Mouse (Mus musculus) MEL-GATA-1-ER (cell line): ENCODE measurements around the gene Ptger1.

ENCODE experiments used
- DNase-seq: peaks from one replicate; pipeline ENCODE4 v3.0.0-alpha.2; 2012; ENCODE audit warnings: low read depth; ENCODE audit errors: extremely low read depth

The Ptger1 gene

GRCm38 (mm10) chr8:83695351-83696106, 29.1 kb downstream of the Ptger1 start:
- DNase-seq: no peak

- no peak for DNase-seq
Measured at GRCm38 (mm10) chr8:83697374-83698220, 31.1 kb downstream of the Ptger1 start.

GRCm38 (mm10) chr8:83698291-83698660, 31.8 kb downstream of the Ptger1 start:
- DNase-seq: peak; percentile 72

- no peak for DNase-seq
Measured at GRCm38 (mm10) chr8:83698661-83699453, 32.4 kb downstream of the Ptger1 start, which contains the start of gene Pkn1. Gene Pkn1, minus strand, starts transcription at chr8:83699179.

GRCm38 (mm10) chr8:83699566-83699965, 33.1 kb downstream of the Ptger1 start:
- no peak for DNase-seq

- DNase-seq: no peak
Measured at GRCm38 (mm10) chr8:83700423-83701085, 34.1 kb downstream of the Ptger1 start.

- DNase-seq: no peak
Measured at GRCm38 (mm10) chr8:83703426-83703825, 36.9 kb downstream of the Ptger1 start.

GRCm38 (mm10) chr8:83706411-83706810, 39.9 kb downstream of the Ptger1 start:
- DNase-seq: no peak

GRCm38 (mm10) chr8:83707554-83707953, 41.1 kb downstream of the Ptger1 start:
- no peak for DNase-seq

- DNase-seq: no peak
Measured at GRCm38 (mm10) chr8:83714676-83715030, 48.2 kb downstream of the Ptger1 start.

GRCm38 (mm10) chr8:83715031-83715690, 48.7 kb downstream of the Ptger1 start, which contains the start of gene Ddx39:
Gene Ddx39, plus strand, starts transcription at chr8:83715177.
- DNase-seq: peak; percentile 99

GRCm38 (mm10) chr8:83715771-83716170, 49.3 kb downstream of the Ptger1 start:
- no peak for DNase-seq

GRCm38 (mm10) chr8:83716563-83716962, 50.1 kb downstream of the Ptger1 start:
- DNase-seq: no peak

GRCm38 (mm10) chr8:83719048-83719447, 52.6 kb downstream of the Ptger1 start:
- DNase-seq: no peak

GRCm38 (mm10) chr8:83719693-83720092, 53.2 kb downstream of the Ptger1 start:
- no peak for DNase-seq

- no peak for DNase-seq
Measured at GRCm38 (mm10) chr8:83721405-83722025, 55.0 kb downstream of the Ptger1 start.
